Mouse (Mus musculus): ENCODE results near the gene Dhx37.
"Not testable (repeated sequence)": the region's sequence is repeated elsewhere in the genome, so short reads cannot be mapped to it uniquely, and the experiment has no call there.

Dhx37 gene

DNA sequence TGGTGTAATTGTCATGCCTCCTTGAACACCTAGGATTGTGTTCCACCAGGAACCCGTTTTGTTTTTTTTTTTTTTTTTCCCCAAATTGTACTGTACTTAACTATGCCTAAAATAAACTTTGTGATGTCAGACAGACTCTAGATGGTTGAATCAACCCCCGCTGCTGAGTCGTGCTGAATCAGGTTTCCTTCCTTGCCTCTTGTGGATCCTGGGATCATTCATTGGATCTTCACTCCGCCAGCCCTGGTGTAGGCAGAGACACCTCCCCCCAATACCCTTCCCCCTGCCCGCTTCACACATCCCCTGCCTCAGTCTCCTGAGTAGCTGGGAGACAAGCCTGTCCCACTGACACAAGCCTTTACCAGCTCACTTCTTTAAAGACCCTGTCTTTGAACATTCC, 15.4 kb upstream of the Dhx37 start:
- no peak for DNase-seq (ENCODE audit: extremely low spot score, low read depth, low spot score)

DNA sequence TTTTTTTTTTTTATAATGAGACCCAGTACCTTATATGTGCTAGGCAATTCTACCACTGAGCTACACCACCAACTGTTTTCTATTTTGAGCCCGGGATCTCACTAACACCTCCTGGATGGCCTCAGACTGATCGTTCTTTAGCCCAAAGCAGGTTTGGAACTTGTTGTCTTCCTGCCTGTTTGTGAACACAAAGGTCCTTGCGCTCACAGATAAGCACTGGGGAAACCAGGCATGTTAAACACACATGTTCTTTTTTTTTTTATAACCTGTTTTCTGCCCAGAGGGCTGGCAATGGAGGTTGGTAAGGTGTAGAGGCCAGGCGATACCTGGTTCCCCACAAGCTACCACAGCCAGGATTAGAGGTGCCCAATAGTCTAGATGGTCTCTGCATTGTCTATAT, 14.7 kb upstream of the Dhx37 start:
- no peak for DNase-seq (ENCODE audit: extremely low spot score, low read depth, low spot score)

DNA sequence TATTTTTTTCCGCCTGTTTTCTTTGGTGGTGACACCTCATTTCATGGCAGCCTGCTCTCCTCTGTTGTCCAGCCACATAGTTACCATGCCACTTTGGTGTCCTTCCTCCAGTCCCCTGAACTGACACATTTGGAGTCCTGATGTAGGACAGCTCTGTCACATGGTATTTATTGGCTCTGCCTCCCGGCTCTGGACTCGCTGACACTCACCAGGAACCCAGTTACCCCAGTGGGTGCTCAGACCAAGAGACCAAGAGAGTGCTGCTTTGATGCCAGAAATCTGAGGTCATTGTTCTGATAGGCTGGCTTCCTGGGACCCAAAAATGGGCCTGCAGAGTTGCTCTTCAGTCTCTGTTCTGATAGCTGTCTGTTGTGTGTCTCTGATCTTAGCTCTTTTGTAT, 14.1 kb upstream of the Dhx37 start:
- no peak for DNase-seq (ENCODE audit: extremely low spot score, low read depth, low spot score)

DNA sequence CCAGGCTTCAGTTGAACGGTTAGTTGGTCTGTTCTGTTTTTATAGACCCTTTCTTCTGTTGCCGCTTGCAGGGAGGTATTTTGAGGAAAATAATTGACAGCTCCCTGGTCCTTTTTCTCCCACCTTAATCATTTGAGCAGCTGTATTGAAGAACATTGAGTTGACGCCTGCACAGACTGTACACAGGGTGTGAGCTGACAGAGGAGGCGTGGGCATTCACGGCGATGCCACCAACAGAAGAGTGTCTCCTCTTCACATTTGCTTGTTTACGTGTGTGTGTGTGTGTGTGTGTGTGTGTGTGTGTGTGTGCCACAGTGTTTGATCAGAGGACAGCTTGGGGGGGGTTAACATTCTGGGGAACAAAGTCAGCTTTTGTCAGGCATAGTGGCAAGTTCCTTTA, 12.4 kb upstream of the Dhx37 start:
- DNase-seq (ENCODE audit: extremely low spot score, low read depth, low spot score) = no peak

DNA sequence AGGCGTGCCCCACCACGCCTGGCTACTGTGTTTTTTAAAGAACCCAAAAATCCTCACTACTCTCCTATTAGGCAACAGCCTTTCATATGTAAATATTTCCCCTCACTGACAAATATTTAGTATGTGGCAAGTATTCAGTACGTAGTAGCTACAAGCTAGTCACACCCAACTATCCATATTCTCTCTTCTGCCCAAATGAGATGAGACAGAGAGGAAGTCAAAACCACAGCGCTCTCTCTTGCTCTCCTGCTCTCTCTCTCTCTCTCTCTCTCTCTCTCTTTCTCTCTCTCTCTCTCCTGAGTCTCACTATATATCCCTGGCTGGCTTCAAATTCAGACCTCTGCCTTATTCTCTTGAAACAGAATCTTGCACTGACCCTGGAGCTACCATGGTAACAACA, 10.6 kb upstream of the Dhx37 start:
- DNase-seq (ENCODE audit: extremely low spot score, low read depth, low spot score) = no peak

DNA sequence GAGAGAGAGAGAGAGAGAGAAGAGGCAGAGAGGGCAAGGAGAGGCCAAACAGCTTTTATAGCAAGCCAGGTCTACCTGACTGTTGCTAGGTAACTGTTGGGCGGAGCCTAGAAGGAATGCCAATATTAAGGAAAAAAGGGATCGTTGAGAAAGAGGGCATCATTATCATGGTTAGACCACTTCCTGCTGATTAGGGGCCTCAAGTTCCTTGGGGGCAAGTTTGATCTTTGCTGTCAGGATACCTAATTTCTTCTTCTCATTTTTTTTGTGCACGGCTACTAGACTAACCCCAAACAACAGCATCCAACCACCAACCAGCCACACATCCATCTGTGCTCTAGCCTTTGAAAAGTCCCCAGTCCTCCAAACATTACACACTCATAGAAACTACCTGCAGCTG, 10.0 kb upstream of the Dhx37 start:
- DNase-seq (ENCODE audit: extremely low spot score, low read depth, low spot score) = no peak

DNA sequence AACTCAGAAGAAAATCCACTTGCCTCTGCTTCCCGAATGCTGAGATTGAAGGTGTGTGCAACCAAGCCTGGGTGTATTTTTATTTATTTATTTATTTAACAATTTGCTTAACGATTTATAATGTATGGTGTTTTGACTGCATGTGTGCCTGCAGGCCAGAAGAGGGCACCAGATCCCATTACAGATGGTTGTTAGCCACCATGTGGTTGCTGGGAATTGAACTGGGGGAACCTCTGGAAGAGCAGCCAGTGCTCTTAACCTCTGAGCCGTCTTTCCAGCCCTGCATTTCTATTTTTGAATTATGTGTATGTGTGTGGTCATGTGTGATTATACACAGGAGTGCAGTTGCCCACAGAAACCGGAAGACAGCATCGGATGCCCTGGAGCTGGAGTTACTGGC, 9.4 kb upstream of the Dhx37 start:
- no peak for DNase-seq (ENCODE audit: extremely low spot score, low read depth, low spot score)

DNA sequence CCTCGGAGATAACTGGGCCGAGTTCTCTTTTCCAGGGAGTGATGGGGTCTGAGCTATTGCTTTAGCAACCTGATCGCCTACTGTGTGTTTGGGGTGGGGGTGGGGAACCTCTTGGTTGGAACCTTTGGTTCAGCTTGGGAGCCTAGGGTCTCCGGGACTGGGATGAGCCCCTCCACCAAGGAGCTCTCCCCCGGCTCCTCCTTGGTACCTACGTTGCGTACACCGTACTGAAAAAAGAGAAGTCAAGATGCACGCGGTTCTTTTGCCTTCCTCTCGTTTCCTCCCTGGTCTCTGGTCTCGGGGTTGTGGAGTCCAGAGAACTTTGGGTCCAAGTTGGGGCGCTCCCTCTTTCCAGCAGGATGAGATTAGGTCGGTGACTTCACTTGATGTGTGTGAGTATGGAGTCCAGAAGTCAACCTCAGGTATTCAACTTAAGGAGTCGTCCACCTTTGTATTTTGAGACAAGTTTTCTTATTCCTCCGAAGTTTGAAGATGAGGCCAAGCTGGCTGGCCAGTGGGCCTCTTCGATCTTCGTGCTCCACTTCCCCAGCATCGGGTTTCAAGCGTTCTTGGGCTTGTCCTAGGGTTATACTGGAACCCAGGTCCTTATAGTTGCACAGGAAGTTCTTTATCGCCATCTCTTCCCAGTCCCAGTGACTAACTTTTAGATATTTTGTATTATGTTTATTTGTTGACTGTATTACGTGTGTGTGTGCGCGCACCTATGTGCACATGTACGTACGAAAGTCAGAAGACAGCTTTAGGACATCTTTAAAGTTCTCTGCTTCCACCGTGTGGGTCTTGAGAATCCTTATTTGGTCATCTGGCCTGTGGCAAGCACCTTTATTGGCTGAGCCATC, 8.4 kb upstream of the Dhx37 start:
- DNase-seq (ENCODE audit: extremely low spot score, low read depth, low spot score) = no peak

DNA sequence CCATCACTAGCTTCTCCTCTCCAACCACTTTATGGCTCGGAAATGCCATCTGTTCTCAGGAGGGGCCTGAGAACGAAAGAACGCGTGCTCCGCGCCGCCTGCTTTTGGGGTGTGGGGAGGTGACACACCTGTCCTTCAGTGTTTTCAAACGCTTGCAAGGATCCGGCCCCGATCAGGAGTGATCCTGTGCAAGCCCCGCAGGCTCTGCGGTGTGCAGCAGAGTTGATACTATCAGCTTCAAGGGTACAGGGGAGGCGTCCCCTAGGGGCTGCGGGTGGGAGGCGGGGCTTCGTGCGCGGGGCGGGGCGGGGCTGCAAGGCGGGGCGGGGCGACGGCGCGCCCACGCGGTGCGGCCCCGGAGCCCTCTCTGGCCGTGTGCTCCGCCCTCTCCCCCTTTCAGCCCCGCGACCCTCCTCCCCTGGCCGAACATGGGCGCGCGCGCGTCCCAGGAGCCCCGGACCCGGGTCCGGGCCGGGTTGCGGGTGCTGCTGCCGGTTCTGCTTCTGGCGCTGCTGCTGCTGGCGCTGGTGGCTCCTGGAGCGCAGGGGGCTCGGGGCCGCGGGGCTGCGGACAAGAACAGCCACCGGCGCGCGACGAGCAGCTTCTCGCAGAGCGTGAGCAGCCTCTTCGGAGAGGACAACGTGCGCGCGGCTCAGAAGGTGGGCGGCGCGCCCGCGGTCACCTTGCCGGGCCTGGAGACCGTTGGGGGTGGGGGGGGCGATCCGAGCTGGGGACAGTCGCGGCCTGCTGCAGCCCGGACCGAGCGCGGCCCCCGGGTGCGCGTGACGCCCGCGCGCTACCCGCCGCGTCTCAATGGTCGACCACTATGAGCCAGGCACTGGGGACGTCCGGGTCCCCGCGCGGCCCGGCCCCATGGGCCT, 7.6 kb upstream of the Dhx37 start, which contains the start of gene Bri3bp:
Gene Bri3bp, plus strand, starts transcription at position 335 of the 881 bp plus-strand sequence.
- no peak for DNase-seq (ENCODE audit: extremely low spot score, low read depth, low spot score)

DNA sequence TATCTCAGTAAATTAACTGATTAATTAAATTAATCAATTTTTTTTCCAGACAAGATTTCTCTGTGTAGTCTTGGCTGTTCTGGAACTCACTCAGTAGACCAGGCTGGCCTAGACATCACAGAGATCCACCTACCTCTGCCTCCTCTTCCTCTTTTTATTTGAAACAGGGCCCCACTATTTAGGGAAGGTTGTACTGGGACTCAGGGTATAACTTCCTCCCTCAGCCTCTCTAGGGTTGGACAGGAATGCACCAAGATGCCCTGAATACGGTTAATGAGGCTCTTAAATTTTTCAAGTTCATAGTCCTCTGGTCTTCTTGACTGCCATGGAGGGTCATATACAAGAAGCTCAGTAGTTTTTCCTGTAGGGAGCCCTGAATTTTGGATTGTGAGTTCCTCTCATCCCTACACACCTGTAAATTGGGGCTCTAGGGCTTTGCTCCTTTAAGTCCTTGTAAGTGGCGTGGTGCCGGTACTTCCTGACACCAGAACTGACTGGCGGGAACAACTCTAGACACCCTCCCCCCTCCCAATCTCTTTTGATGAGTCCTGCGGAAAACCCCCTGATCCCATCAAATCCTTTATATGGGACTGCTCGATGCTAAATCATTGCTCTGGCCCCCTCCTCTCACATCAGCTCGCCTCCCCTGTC, 6.8 kb upstream of the Dhx37 start:
- DNase-seq (ENCODE audit: extremely low spot score, low read depth, low spot score) = no peak

DNA sequence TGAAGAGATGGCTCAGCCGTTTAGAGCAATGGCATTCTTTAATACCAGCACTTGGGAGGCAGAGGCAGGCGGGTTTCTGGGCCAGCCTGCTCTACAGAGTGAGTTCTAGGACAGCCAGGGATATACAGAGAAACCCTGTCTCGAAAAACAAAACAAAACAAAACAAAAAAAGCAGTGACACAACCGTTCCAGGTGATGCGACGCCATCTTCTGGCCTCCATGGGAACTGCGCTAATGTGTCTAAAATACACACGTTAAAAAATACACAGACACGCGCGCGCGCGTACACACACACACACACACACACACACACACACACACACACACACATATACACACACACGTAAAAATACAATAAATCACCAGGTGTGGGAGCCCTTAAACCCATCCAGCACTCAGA, 426 bp upstream of the Dhx37 start:
- DNase-seq (ENCODE audit: extremely low spot score, low read depth, low spot score) = not testable (repeated sequence)

DNA sequence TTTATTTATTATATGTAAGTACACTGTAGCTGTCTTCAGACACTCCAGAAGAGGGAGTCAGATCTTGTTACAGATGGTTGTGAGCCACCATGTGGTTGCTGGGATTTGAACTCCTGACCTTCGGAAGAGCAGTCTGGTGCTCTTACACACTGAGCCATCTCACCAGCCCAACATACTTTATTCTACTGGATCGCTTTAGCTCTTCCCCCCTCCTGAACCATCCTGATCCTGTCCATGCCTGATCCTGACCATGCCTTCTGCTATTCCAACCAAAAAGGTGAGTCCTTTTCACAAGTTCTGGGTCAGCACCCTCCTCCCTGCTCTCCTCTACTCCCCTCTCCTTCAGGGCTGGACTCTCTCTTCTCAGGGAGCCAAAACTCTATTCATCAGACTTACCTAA, 1.6 kb downstream of the Dhx37 start:
- not testable (repeated sequence) for DNase-seq (ENCODE audit: extremely low spot score, low read depth, low spot score)

DNA sequence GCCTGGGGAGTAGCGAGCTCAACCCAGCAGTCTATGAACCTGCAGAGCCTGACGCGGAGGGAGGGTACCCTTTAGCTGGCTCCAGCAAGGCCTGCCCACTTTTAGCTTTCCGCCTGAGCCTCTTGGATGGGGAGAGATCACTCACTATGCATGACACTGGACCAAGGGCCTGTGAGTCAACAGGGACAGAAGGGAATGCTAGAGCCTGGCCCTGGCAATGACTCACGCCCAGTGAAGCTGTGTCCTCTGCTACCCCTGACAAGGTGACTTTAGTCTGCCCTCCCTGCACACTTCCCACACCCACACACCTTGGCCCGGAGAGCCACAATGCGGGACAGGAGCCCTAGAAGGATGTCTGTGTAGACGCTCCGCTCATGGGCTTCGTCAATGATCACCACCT, 7.6 kb downstream of the Dhx37 start:
- DNase-seq (ENCODE audit: extremely low spot score, low read depth, low spot score) = no peak

DNA sequence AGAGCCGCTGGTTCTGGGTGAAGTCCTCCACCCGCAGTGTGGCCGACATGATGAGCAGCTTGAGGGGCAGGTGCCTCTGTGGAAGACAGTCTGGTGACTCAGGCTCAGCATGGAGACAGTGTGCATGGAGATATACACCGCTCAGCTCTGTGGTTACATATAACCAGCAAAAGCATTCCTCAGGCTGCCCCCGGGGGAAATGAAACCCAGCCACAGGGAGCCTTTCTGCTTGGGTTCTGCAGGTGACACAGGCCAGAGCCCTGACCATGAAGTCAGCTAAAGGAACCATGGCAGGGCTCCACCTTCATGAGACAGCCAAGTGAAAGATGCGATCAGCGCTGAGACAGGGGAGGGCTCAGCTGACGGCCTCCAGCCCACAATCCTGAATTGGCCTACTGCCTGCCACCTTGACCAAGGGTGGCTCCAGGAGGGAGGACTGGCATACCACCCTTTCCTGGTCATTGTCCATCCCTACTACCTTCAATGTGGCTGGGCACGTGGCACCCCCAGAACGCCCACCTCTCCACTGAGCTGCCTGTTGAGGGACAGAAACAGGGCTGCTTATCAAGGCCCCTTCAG, 8.1 kb downstream of the Dhx37 start:
- no peak for DNase-seq (ENCODE audit: extremely low spot score, low read depth, low spot score)

DNA sequence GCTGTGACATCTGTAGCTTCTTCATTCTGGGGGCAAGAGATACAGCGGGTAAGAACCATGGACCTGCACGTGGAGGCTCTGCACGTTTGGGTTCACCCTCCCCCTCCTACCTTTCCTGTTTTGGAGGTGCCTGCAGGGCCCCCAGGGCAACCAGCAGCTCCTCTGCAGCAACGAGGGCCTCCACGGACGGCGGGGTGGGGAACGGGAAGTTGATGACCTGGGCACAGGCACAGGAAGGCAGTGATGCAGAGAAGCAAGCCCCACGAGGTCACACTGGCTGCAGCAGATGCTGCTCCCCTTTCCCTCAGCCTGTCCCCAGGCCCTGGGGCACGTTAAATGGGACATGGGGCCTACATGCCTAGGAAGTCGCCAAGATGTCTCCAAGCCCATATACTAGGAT, 14.8 kb downstream of the Dhx37 start:
- DNase-seq (ENCODE audit: extremely low spot score, low read depth, low spot score) = no peak

DNA sequence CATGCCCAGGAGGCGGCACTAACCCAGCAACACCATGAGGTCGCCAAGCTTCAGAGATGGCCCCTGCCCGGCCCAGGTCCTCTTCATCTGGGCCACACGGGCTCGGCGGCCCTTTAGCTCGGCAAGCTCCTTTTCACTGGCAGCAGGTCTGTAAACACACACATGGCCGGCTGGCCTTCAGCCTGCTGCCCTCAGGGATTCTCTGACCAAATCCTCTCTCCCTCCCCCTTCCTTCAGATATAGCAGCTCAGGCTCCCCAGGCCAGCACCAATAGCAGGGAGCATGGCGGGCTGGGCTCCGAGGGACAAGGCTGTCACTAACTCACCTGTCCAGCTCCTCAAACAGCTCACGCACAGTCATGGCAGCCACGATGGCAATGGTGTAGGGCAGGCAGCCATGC, 15.3 kb downstream of the Dhx37 start:
- no peak for DNase-seq (ENCODE audit: extremely low spot score, low read depth, low spot score)

DNA sequence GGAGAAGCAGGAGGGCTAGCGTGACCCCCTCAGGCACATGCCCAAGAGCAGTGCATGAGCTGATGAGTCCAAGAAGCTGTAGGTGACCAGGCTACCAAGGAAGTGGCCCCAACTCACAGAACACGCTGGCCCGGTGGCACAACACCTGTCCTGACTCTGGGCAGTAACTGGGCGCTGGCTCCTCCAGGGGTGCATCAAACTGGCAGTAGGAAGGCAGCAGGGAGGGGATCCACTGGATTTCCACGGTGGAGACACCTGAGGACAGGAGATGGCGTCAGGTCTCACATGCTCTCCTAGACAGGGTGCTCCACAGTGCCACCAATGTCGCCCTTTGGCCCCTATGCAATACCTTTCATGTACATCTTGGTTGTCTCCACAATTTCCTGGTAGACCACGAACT, 17.7 kb downstream of the Dhx37 start:
- DNase-seq (ENCODE audit: extremely low spot score, low read depth, low spot score) = no peak

DNA sequence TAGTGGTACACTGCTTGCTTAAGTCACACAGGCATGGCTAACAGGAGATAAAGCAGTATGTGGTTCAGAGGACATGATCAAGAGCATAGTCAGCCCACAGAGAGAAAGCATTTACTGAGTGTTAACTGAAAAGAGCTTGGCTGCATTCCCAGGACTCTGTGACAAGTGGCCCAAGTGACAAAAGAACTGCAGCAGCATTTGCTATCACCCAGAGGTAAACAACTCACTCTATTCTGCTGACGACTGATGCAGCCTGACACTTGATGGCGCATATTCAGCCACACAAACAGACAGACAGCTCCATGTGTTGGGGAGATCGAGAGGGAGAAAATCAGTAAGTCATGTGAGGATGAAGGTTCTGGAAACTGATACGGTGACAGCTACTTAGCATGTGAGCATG, 20.2 kb downstream of the Dhx37 start:
- no peak for DNase-seq (ENCODE audit: extremely low spot score, low read depth, low spot score)

DNA sequence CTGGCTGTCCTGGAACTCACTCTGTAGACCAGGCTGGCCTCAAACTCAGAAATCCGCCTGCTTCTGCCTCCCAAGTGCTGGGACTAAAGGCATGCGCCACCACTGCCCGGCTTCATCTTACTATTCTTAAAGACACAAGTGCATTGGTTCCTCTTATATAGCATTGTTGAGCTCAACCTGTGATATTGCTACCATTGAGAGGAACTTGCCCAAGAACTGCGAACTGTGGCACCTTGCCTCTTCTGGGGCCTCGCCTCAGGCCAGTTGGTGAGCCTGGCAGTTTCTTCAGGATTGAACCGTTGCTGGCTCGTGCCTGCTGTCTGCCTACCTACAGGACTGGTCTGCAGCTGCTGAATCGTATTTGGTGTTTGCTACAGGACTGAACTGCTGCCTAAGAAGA, 21.4 kb downstream of the Dhx37 start:
- DNase-seq (ENCODE audit: extremely low spot score, low read depth, low spot score) = not testable (repeated sequence)

DNA sequence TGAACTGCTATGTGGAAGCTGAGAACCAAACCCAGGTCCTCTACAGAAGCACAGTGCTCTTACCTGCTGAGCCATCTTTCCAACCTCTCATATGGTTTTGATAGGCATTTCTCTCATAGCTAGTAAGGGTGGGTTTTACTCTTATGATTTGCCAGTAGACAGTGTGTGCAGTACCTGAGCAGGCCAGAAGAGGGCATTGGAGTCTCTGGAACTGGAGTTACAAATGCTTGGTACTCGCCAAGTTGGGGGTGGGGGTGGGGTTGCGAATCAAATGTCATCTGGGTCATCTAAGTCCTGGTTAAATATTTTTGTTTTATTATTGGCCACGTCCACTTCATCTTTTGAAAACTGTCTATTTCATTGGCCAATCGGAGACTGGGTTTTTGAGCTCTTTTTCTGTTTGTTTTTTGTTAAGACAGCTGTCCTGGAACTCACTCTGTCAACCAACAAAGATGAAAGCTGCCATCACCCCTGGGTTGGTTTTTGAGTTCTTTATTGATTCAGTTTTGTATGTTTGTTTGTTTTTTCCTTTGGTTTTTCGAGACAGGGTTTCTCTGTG, 21.9 kb downstream of the Dhx37 start:
- DNase-seq (ENCODE audit: extremely low spot score, low read depth, low spot score) = peak; percentile 64
